In genomic region chr15:96135250-96135731, GRCm38 (mm10) we compare ENCODE assay signal across 9 mouse cellular contexts.
DNase-seq lines count a peak whose midpoint lies in the region; ATAC-seq and TF ChIP-seq lines count a peak whose summit lies in the region.
"Had no signal": no experiment of that assay in that cellular context is flagged by ENCODE, and none has a peak within 500 bp of the region (broad histone marks: within the 10 kb centered on the region; RNA-seq: fewer than 3 reads in every experiment).

No protein-coding gene starts in this region.

- H3K4me2 ChIP-seq in liver, embryonic 13.5 days = 0 out of 2 replicates have a peak overlapping the region, but pooled peaks have one; percentile 2

- no peak for TF ChIP-seq CTCF in gastrocnemius, adult 2 months (IDR thresholded peaks at IDR 0.05)

- no peaks in the 10 kb centered on the region for H3K36me3 ChIP-seq in liver, embryonic 13.5 days

- H3K27ac ChIP-seq in gastrocnemius, adult 2 months = no peak overlapping the region
- H3K27ac ChIP-seq in liver, embryonic 13.5 days = no peak overlapping the region
- H3K27ac ChIP-seq: layer of hippocampus, adult 2 months had no signal

- H3K4me1 ChIP-seq in liver, embryonic 13.5 days (replicated peaks) = peaks cover 5% of the 10 kb centered on the region; the same call in 1 of the 2 replicates

- no peak for DNase-seq in gastrocnemius, adult 2 months
- DNase-seq in gastrocnemius, adult 18-20 months (ENCODE audit: low spot score) = no peak
- peak; percentile 30 for DNase-seq in urinary bladder, postnatal 14 days (ENCODE audit: low spot score)
- no peak for DNase-seq in urinary bladder, postnatal 25 days (ENCODE audit: low spot score)
- DNase-seq in liver, embryonic 13.5 days = no peak
- no peak for DNase-seq in right cerebral cortex, postnatal 14 days
- no peak for DNase-seq in cerebellum, postnatal 25 days
- no peak for DNase-seq in spleen, postnatal 4 days (ENCODE audit: low spot score in 2 of 2)

- ATAC-seq in liver, embryonic 13.5 days (ENCODE audit: low read depth) = no peak

- H3K9ac ChIP-seq in liver, embryonic 13.5 days = no peak overlapping the region

- 29% methylated on average over 13 of the region's 13 CpGs for WGBS in liver, embryonic 13.5 days (ENCODE audit: insufficient replicate concordance)

- intact Hi-C loops in gastrocnemius, adult 2 months (cut with DNase I) = no loop called here

- no peaks in the 10 kb centered on the region for H3K27me3 ChIP-seq in liver, embryonic 13.5 days

- no peaks in the 10 kb centered on the region for H3K9me3 ChIP-seq in liver, embryonic 13.5 days (replicated peaks)

- peak overlapping the region; percentile 28; the same call in 1 of the 2 replicates for H3K4me3 ChIP-seq in gastrocnemius, adult 2 months
- no peak overlapping the region for H3K4me3 ChIP-seq in liver, embryonic 13.5 days (replicated peaks)
- H3K4me3 ChIP-seq: layer of hippocampus, adult 2 months had no signal
